Mouse (Mus musculus) thymus, postnatal 0 days (tissue): Measurements from ENCODE around the gene Hcst. TPM values are rescaled to one million over a fixed set of nuclear protein-coding genes. Genes with fewer than 3 reads are reported as not detected.
A peak's percentile ranks its signal among the peaks of the same experiment; 100 is the strongest.

Experiments used
- DNase-seq: peaks from one replicate; pipeline ENCODE4 v3.0.0-alpha.2; 2015; ENCODE audit warnings: low spot score
- polyA plus RNA-seq: library from polyadenylated mRNA; unstranded; fragments of >200 nt; fragmentation: Nextera tagmentation; extraction: Ambion mirVana; gene quantifications from 2 replicates; pipeline ENCODE4 v1.2.1, GENCODE M21; 2015

Hcst gene
- 110 and 139 TPM in 2 replicates for polyA plus RNA-seq

- peak; percentile 73 for DNase-seq
These were observed at the start of gene Hcst for GRCm38 (mm10) chr7:30419561-30420499. Gene Hcst (minus strand): TSS chr7:30419854.

GRCm38 (mm10) chr7:30464816-30465300 is 45.2 kb upstream of the Hcst start:
- no peak for DNase-seq

GRCm38 (mm10) chr7:30463996-30464395 is 44.3 kb upstream of the Hcst start:
- DNase-seq = no peak

- DNase-seq = no peak
These were observed 43.9 kb upstream of the Hcst start for GRCm38 (mm10) chr7:30463568-30463967.

- DNase-seq = no peak
These were observed 39.8 kb upstream of the Hcst start for GRCm38 (mm10) chr7:30459484-30459883.

GRCm38 (mm10) chr7:30457629-30458330 is 38.1 kb upstream of the Hcst start, which contains the start of the genes Kirrel2 and Nphs1:
Gene Kirrel2 (minus strand): TSS chr7:30457690.
Gene Nphs1 (plus strand): TSS chr7:30458315.
- no peak for DNase-seq

GRCm38 (mm10) chr7:30456911-30457628 is 37.4 kb upstream of the Hcst start:
- no peak for DNase-seq

- no peak for DNase-seq
These were observed 36.8 kb upstream of the Hcst start for GRCm38 (mm10) chr7:30456487-30456886.

GRCm38 (mm10) chr7:30454259-30454658 is 34.6 kb upstream of the Hcst start:
- no peak for DNase-seq

GRCm38 (mm10) chr7:30453766-30454165 is 34.1 kb upstream of the Hcst start:
- peak; percentile 31 for DNase-seq

GRCm38 (mm10) chr7:30453327-30453726 is 33.7 kb upstream of the Hcst start:
- no peak for DNase-seq

GRCm38 (mm10) chr7:30450241-30450640 is 30.6 kb upstream of the Hcst start:
- DNase-seq = no peak

GRCm38 (mm10) chr7:30444971-30445751 is 25.5 kb upstream of the Hcst start, which contains the start of gene Aplp1:
Gene Aplp1 (minus strand): TSS chr7:30445535.
- peak; percentile 23 for DNase-seq

- DNase-seq = no peak
These were observed 24.7 kb upstream of the Hcst start for GRCm38 (mm10) chr7:30444154-30444970.

GRCm38 (mm10) chr7:30443696-30444095 is 24.0 kb upstream of the Hcst start:
- DNase-seq = no peak

GRCm38 (mm10) chr7:30440697-30441096 is 21.0 kb upstream of the Hcst start:
- DNase-seq = peak; percentile 42

- DNase-seq = no peak
These were observed 20.1 kb upstream of the Hcst start for GRCm38 (mm10) chr7:30439734-30440133.

- DNase-seq = peak; percentile 33
These were observed 17.2 kb upstream of the Hcst start for GRCm38 (mm10) chr7:30436879-30437278.

GRCm38 (mm10) chr7:30435156-30435555 is 15.5 kb upstream of the Hcst start:
- DNase-seq = no peak

GRCm38 (mm10) chr7:30434701-30435100 is 15.0 kb upstream of the Hcst start:
- DNase-seq = no peak
